Comparison of ENCODE assay signal across 10 mouse cellular contexts in the genomic region with DNA sequence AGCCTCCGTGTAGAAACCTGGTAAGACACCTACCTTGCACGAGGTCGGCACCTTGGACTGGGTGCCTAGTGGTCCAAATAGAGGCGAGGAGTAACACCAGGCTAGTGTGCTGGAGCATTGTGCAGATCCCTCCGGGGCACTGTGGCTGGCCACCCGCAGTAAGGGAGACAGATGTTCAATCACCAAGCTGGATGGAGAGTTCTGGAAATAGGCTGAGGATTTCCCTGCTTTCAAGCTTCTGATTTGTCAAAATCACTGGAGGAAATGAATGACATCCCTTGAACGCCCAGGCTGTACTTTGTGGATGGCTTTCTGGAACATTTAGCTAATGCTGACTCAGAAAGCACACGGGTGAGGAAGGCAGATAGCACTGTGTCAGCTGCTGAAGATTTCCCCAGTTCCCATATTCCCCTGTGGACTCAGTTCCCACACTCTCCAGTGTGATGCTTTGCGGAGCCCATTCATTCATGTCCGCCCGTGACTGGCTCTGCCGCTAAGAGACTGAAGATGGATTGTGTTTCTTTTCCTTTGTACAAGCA. TPM values are rescaled to one million over a fixed set of nuclear protein-coding genes. Genes with fewer than 3 reads are reported as not detected.
DNase-seq lines count a peak whose midpoint lies in the region; ATAC-seq lines count a peak whose summit lies in the region.
"Had no signal": no experiment of that assay in that cellular context is flagged by ENCODE, and none has a peak within 500 bp of the region (broad histone marks: within the 10 kb centered on the region; RNA-seq: fewer than 3 reads in every experiment).

A gene (minus strand): TSS at position 489 of the 539 bp plus-strand sequence.

- no peak within 1 kb of the TSS for H3K4me3 ChIP-seq in heart, embryonic 12.5 days
- H3K4me3 ChIP-seq in liver, embryonic 12.5 days, result no peak within 1 kb of the TSS
- no peak within 1 kb of the TSS for H3K4me3 ChIP-seq in forebrain, embryonic 16.5 days (replicated peaks; ENCODE audit: low read length)
- H3K4me3 ChIP-seq: hindbrain, embryonic 15.5 days had no signal

- peak; percentile 96 for DNase-seq in heart, adult 11 months
- peak; percentile 38 to 60 for DNase-seq in heart, adult 9 months (ENCODE audit: low spot score in 2 of 2)
- peak; percentile 70 for DNase-seq in lung, postnatal 36 days
- no peak for DNase-seq in left cerebral cortex, postnatal 4 days

- 69% methylated on average over 12 of the region's 12 CpGs for WGBS in heart, embryonic 12.5 days
- WGBS in liver, embryonic 12.5 days (ENCODE audit: insufficient replicate concordance), result 42% methylated on average over 12 of the region's 12 CpGs
- whole genome bisulfite sequencing in forebrain, embryonic 16.5 days, result 80% methylated on average over 12 of the region's 12 CpGs

- intact Hi-C loops in left cerebral cortex, postnatal 4 days (cut with DNase I), result no loop called here

- H3K27me3 ChIP-seq in heart, embryonic 12.5 days (replicated peaks), result no peaks in the 10 kb centered on the region
- no peaks in the 10 kb centered on the region for H3K27me3 ChIP-seq in liver, embryonic 12.5 days (replicated peaks)
- no peaks in the 10 kb centered on the region for H3K27me3 ChIP-seq in forebrain, embryonic 16.5 days (replicated peaks; ENCODE audit: control insufficient read depth, insufficient read depth, low read length)
- H3K27me3 ChIP-seq: hindbrain, embryonic 15.5 days had no signal

- no peak within 1 kb of the TSS for H3K27ac ChIP-seq in heart, embryonic 12.5 days (ENCODE audit: poor library complexity, severe bottlenecking)
- H3K27ac ChIP-seq in liver, embryonic 12.5 days, result no peak within 1 kb of the TSS
- no peak within 1 kb of the TSS for H3K27ac ChIP-seq in forebrain, embryonic 16.5 days (ENCODE audit: low read length)
- H3K27ac ChIP-seq: hindbrain, embryonic 15.5 days had no signal

- no peak for ATAC-seq in heart, embryonic 12.5 days (ENCODE audit: insufficient number of reproducible peaks, low FRiP score)
- ATAC-seq in liver, embryonic 12.5 days, result 0 out of 2 replicates have a peak, but pooled peaks have one; percentile 54
- ATAC-seq in monocyte, adult 5-6 weeks (replicated peaks; ENCODE audit: insufficient number of reproducible peaks, low FRiP score, low TSS enrichment, poor library complexity, severe bottlenecking), result no peak
- no peak for ATAC-seq in forebrain, embryonic 16.5 days
- ATAC-seq: forebrain, embryonic 14.5 days had no signal

- peaks cover 8% of the 10 kb centered on the region for H3K4me1 ChIP-seq in heart, embryonic 12.5 days (replicated peaks)
- peaks cover 34% of the 10 kb centered on the region for H3K4me1 ChIP-seq in liver, embryonic 12.5 days
- H3K4me1 ChIP-seq in forebrain, embryonic 16.5 days (replicated peaks; ENCODE audit: control insufficient read depth, insufficient read depth, low read length), result no peaks in the 10 kb centered on the region

- 0 out of 2 replicates have a peak, but pooled peaks cover 3% of the 10 kb centered on the region for H3K9me3 ChIP-seq in heart, embryonic 12.5 days (replicated peaks)
- H3K9me3 ChIP-seq in liver, embryonic 12.5 days (replicated peaks), result no peaks in the 10 kb centered on the region
- no peaks in the 10 kb centered on the region for H3K9me3 ChIP-seq in forebrain, embryonic 16.5 days (ENCODE audit: control insufficient read depth, low read length)
- H3K9me3 ChIP-seq: hindbrain, embryonic 15.5 days had no signal

- H3K4me2 ChIP-seq in heart, embryonic 12.5 days, result no peak within 1 kb of the TSS
- H3K4me2 ChIP-seq in liver, embryonic 12.5 days, result no peak within 1 kb of the TSS
- no peak within 1 kb of the TSS for H3K4me2 ChIP-seq in forebrain, embryonic 16.5 days (ENCODE audit: low read length)
- H3K4me2 ChIP-seq: hindbrain, embryonic 15.5 days had no signal

- no peak within 1 kb of the TSS for H3K9ac ChIP-seq in heart, embryonic 12.5 days
- no peak within 1 kb of the TSS for H3K9ac ChIP-seq in liver, embryonic 12.5 days
- H3K9ac ChIP-seq in forebrain, embryonic 16.5 days (replicated peaks; ENCODE audit: low read depth, low read length), result no peak within 1 kb of the TSS
- H3K9ac ChIP-seq: hindbrain, embryonic 15.5 days had no signal

- no peaks in the 10 kb centered on the region for H3K36me3 ChIP-seq in heart, embryonic 12.5 days
- H3K36me3 ChIP-seq in liver, embryonic 12.5 days, result no peaks in the 10 kb centered on the region
- H3K36me3 ChIP-seq in forebrain, embryonic 16.5 days (ENCODE audit: control insufficient read depth, insufficient read depth), result no peaks in the 10 kb centered on the region
- H3K36me3 ChIP-seq: hindbrain, embryonic 15.5 days had no signal

RNA-seq across cellular contexts. Expression of the gene that starts here (rescaled TPM):
- polyA plus RNA-seq in heart, embryonic 12.5 days (2016; fragmentation: Nextera tagmentation; extraction: Ambion mirVana), result 3.2 and 3.6 TPM in 2 replicates
- 26.7 and 28.6 TPM in 2 replicates for polyA plus RNA-seq in liver, embryonic 12.5 days (2016; fragmentation: Nextera tagmentation; extraction: Ambion mirVana)
- total RNA-seq in monocyte, adult 5-6 weeks (2017), result not detected in 3 replicates
- 1 to 10 TPM; 4.0 to 5.1 TPM for total RNA-seq in left cerebral cortex, postnatal 4 days (2021)
- 5.2 and 8.1 TPM in 2 replicates for polyA plus RNA-seq in forebrain, embryonic 16.5 days (2015; fragmentation: Nextera tagmentation; extraction: Ambion mirVana)
